Mouse (Mus musculus): Measurements from ENCODE around the gene Cops6. TPM values are rescaled to one million over a fixed set of nuclear protein-coding genes. Genes with fewer than 3 reads are reported as not detected.

Gene Cops6
- polyA plus RNA-seq, 1 experiment from 2014 or later, result 259 TPM

DNA sequence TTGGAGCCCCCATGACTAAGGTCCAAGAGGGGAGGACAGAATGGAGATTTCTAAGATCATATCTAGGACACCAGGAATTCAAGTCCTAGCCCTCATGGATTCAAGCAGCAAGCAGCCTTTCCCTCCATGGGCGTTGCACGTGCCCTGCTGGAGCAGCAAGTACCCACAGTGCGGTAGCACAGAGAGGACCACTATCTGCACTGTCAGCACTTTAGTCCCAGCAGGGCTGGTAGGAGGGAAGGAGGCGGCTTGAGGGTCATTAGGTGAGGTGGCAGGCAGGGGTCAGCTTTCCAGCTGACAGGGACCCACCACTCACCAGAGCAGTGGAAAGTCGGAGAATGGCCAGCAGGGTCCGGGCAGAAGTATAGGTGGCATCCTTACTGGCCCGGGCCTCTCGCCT is 4.7 kb downstream of the Cops6 start:
- H3K4me2 ChIP-seq, result no peak overlapping the region
- 72% methylated on average over 8 of the region's 8 CpGs for WGBS
- no peak for ATAC-seq (ENCODE audit: insufficient read depth)

DNA sequence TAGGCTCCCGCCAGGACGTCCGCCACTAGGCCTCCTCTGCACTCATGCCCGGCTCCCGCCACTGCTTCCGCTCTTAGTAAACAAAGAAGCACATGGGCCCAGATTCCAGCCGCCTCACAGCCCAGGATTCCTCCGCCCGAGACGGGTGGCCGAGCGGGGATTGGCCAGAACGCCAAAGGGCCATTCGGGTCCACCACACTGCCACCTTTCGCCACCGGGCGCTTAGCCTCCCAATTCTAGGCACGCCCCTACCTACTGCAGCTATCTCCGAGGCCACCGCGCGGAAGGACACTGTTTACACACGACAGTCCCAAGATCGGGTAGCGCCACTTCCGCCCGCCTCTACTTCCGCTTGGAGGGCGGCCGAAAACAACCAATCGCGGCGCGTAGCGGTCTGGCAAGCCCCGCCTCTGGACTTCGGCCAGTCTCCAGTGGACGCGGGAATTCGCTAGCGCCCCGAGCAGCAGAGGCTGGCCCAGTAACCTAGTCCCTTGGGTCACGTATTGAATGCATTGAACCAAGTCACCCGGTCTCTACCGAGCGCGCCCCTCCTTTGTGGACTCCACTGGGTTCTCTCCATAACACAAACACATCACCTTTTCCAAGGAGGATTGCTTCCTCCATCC is 10.2 kb downstream of the Cops6 start:
- Histone ChIP-seq H3K4me3 (ENCODE audit: low read depth, low read length) (peak overlapping the region; percentile 81), H3K4me2 (peak overlapping the region; percentile 80), H3K27ac (ENCODE audit: low read depth) (peak overlapping the region; percentile 99), H3K9ac (peak overlapping the region; percentile 85), H3K9me3 (ENCODE audit: low read depth, low read length) (no peaks in the 10 kb centered on the region), H3K27me3 (ENCODE audit: insufficient read depth, low read length) (no peaks in the 10 kb centered on the region), H3K36me3 (ENCODE audit: insufficient read depth) (peaks cover 62% of the 10 kb centered on the region), H3K4me1 (ENCODE audit: insufficient read depth) (0 out of 2 replicates have a peak, but pooled peaks cover 7% of the 10 kb centered on the region)
- ATAC-seq (ENCODE audit: insufficient read depth) (peak; percentile 88), DNase-seq (peak; percentile 99)
- TF ChIP-seq CTCF (IDR thresholded peaks at IDR 0.05; ENCODE audit: low read depth), result peak; percentile 38; the same call in 1 of the 2 replicates
- under 1% methylated on average over 47 of the region's 47 CpGs for WGBS

More for the DNA sequence above, 4.7 kb downstream of the Cops6 start:
- H3K27me3 ChIP-seq (ENCODE audit: insufficient read depth, low read length), result no peaks in the 10 kb centered on the region
- H3K4me3 ChIP-seq (ENCODE audit: low read depth, low read length), result no peak overlapping the region
- H3K9me3 ChIP-seq (ENCODE audit: low read depth, low read length), result no peaks in the 10 kb centered on the region
- 0 out of 2 replicates have a peak, but pooled peaks cover 2% of the 10 kb centered on the region for H3K4me1 ChIP-seq (ENCODE audit: insufficient read depth)
- peaks cover 78% of the 10 kb centered on the region for H3K36me3 ChIP-seq (ENCODE audit: insufficient read depth)
- no peak overlapping the region for H3K27ac ChIP-seq (ENCODE audit: low read depth)
- TF ChIP-seq CTCF (IDR thresholded peaks at IDR 0.05; ENCODE audit: low read depth), result no peak
- no peak overlapping the region for H3K9ac ChIP-seq
- DNase-seq, result no peak

DNA sequence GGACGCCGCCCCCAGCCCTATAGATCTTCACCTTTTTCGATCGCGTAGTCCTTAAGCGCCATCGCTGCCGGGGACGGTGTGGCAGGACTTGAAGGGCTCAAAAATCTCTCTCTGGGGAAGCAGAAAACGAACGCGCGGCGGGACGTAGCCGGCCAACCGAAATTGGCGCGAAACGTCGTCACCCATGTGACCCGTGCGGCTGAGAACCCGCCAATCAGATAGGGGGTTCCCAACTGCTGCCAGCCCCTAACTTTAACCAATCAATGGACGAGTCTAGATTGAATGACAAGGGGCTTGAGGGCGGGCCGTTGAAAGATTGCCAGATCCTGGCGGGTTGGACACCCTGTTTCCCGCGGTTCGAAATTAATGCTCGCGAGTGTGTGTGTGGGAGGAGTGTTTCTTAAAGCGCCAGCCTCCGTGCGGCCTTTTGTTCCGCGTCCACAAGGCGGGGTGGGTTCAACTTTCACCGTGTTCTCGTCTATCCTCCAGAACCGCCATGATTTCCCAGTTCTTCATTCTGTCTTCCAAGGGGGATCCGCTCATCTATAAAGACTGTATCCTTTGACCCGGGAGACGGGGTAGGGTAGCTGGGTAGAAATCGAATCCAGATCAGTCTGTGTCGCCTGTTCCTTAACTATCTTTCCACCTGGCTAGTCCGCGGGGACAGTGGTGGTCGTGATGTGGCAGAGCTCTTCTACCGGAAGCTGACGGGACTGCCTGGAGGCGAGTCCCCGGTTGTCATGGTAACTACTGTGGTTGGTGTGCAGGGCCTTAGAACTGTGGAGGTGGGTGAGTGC is 11.0 kb downstream of the Cops6 start, which contains the start of the genes Ap4m1 and Mcm7:
Gene Ap4m1 (plus strand): TSS at position 308 of the 797 bp plus-strand sequence.
Gene Mcm7 (minus strand): TSS at position 728 of the 797 bp plus-strand sequence.
- peak within 1 kb of the TSS; percentile 85 for H3K9ac ChIP-seq
- peak within 1 kb of the TSS; percentile 99 for H3K27ac ChIP-seq (ENCODE audit: low read depth)
- ATAC-seq (ENCODE audit: insufficient read depth), result peak; percentile 92
- whole genome bisulfite sequencing, result under 1% methylated on average over 54 of the region's 54 CpGs
- peak; percentile 99 for DNase-seq
- H3K27me3 ChIP-seq (ENCODE audit: insufficient read depth, low read length), result no peaks in the 10 kb centered on the region
- H3K9me3 ChIP-seq (ENCODE audit: low read depth, low read length), result no peaks in the 10 kb centered on the region
- peak; percentile 35; the same call in 1 of the 2 replicates for TF ChIP-seq CTCF (IDR thresholded peaks at IDR 0.05; ENCODE audit: low read depth)
- 0 out of 2 replicates have a peak, but pooled peaks cover 7% of the 10 kb centered on the region for H3K4me1 ChIP-seq (ENCODE audit: insufficient read depth)
- H3K4me2 ChIP-seq, result peak within 1 kb of the TSS; percentile 80
- peak within 1 kb of the TSS; percentile 81 for H3K4me3 ChIP-seq (ENCODE audit: low read depth, low read length)
- peaks cover 61% of the 10 kb centered on the region for H3K36me3 ChIP-seq (ENCODE audit: insufficient read depth)

DNA sequence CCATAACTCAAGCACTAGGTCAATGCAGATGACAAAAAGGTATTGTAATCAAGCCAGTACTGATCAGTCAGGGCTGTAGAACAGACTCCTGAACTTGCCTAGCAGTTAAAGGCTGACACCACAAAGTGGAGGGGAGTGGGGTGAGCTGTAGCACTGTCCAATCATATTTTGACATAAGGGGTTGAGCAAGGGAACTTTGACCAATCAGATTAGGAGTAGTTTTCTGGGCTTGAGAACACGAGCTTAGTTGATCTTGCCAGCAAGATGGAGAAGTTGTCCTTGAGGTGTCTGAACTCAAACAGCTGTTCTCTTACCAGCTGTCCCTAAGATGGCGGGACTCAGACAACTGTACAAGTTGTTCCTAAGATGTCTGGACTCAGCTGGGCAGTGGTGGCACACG is 12.3 kb downstream of the Cops6 start:
- peak overlapping the region; percentile 81; the same call in 1 of the 2 replicates for H3K4me3 ChIP-seq (ENCODE audit: low read depth, low read length)
- no peak for ATAC-seq (ENCODE audit: insufficient read depth)
- peak overlapping the region; percentile 80 for H3K4me2 ChIP-seq
- no peak for DNase-seq
- no peak for TF ChIP-seq CTCF (IDR thresholded peaks at IDR 0.05; ENCODE audit: low read depth)
- H3K4me1 ChIP-seq (ENCODE audit: insufficient read depth), result 0 out of 2 replicates have a peak, but pooled peaks cover 7% of the 10 kb centered on the region
- no peak overlapping the region for H3K9ac ChIP-seq
- no peaks in the 10 kb centered on the region for H3K9me3 ChIP-seq (ENCODE audit: low read depth, low read length)
- no peak overlapping the region for H3K27ac ChIP-seq (ENCODE audit: low read depth)
- peaks cover 61% of the 10 kb centered on the region for H3K36me3 ChIP-seq (ENCODE audit: insufficient read depth)
- no peaks in the 10 kb centered on the region for H3K27me3 ChIP-seq (ENCODE audit: insufficient read depth, low read length)
- WGBS, result 66% methylated on average over 3 of the region's 3 CpGs

DNA sequence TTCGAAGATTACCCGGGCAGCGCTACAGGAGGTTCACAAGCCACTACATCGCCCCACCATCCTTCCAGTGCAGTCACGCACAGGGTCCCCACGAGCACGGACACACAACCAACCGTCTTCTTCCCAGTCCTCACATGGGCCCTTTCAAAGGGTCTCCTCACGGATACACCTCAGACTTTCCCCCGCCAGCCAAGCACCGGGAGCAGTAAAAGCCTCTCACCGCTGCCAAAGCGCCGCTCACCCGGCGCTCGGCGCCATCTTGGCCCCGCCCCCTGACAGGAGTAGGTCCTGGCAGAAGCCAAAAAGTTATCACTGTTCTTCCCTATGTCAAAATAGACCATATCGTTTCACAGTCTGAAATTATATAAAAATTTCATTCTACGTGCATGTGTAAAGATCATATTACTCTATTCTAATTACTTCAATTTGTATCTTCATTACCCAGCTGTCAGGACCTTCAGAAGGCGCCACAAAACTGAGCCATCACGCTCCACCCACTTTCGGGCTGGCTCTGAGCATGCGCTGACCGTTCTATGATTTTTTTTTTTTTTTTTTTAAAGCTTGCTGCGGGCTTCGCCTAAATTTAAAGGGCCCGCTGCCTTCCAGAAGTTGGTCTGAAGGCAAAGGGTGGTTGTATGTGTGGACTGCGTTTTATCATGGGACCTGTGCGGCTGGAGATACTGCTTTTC is 26.2 kb downstream of the Cops6 start, which contains the start of the genes Taf6 and Cnpy4:
Gene Taf6 (minus strand): TSS at position 502 of the 689 bp plus-strand sequence.
Gene Cnpy4 (plus strand): TSS at position 536 of the 689 bp plus-strand sequence.
- Histone ChIP-seq H3K9me3 (ENCODE audit: low read depth, low read length) (no peaks in the 10 kb centered on the region), H3K27me3 (ENCODE audit: insufficient read depth, low read length) (no peaks in the 10 kb centered on the region), H3K4me3 (ENCODE audit: low read depth, low read length) (peak within 1 kb of the TSS; percentile 71), H3K9ac (peak within 1 kb of the TSS; percentile 74), H3K4me2 (peak within 1 kb of the TSS; percentile 82), H3K27ac (ENCODE audit: low read depth) (peak within 1 kb of the TSS; percentile 42), H3K4me1 (ENCODE audit: insufficient read depth) (no peaks in the 10 kb centered on the region), H3K36me3 (ENCODE audit: insufficient read depth) (peaks cover 34% of the 10 kb centered on the region)
- under 1% methylated on average over 31 of the region's 31 CpGs for WGBS
- DNase-seq, result peak; percentile 95
- ATAC-seq (ENCODE audit: insufficient read depth), result peak; percentile 82
- TF ChIP-seq CTCF (IDR thresholded peaks at IDR 0.05; ENCODE audit: low read depth), result no peak

DNA sequence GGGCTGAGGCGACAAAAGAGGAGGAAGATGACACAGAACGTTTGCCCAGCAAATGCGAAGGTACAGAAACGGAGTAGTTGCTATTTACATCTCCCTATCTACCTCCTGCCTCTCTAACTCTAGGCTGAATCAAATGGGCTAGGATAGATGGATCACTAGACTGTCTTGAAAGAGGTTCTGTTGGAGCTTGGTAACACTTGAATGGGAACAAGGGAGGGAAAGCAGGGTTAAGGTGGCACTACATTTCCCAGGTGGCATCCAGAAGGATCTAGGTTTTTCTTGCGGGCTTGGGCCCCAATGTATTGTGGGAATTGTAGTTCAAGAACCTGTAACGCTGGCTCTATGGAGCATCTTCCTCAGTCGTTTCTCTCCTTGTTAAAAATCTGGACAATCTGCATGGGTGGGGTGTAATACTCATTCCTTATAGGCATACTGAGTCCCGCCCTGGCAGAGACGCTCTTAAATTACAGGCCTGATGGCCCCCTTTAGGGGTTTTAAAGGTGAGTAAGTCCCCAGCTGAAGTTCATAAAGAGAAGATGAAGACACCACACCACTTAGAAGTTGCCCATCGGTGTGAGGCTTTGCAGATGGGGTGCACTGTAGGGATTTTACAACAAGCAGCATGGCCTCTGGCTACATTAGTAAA is 26.9 kb downstream of the Cops6 start:
- peak overlapping the region; percentile 71 for H3K4me3 ChIP-seq (ENCODE audit: low read depth, low read length)
- no peaks in the 10 kb centered on the region for H3K9me3 ChIP-seq (ENCODE audit: low read depth, low read length)
- no peaks in the 10 kb centered on the region for H3K4me1 ChIP-seq (ENCODE audit: insufficient read depth)
- TF ChIP-seq CTCF (IDR thresholded peaks at IDR 0.05; ENCODE audit: low read depth), result no peak
- WGBS, result under 1% methylated on average over 10 of the region's 10 CpGs
- H3K27ac ChIP-seq (ENCODE audit: low read depth), result peak overlapping the region; percentile 42; the same call in 1 of the 2 replicates
- peaks cover 33% of the 10 kb centered on the region for H3K36me3 ChIP-seq (ENCODE audit: insufficient read depth)
- DNase-seq (peak; percentile 89), ATAC-seq (ENCODE audit: insufficient read depth) (peak; percentile 88)
- peak overlapping the region; percentile 67 for H3K9ac ChIP-seq
- H3K27me3 ChIP-seq (ENCODE audit: insufficient read depth, low read length), result no peaks in the 10 kb centered on the region
- peak overlapping the region; percentile 82 for H3K4me2 ChIP-seq
